Mouse (Mus musculus) G1E-ER4 (cell line): ENCODE data around the gene Tsr1. TPM values are rescaled to one million over a fixed set of nuclear protein-coding genes. Genes with fewer than 3 reads are reported as not detected.

ENCODE experiments used
- GATA1 ChIP-seq: IDR thresholded peaks from one replicate; pipeline ENCODE4 v1.8.0; 2012; ENCODE audit warnings: low read length, inconsistent platforms
- polyA plus RNA-seq: library from polyadenylated mRNA; stranded (reverse); fragments of >175 nt; gene quantifications from 2 replicates; pipeline ENCODE4 v1.2.3, GENCODE M21; 2012

The Tsr1 gene
- polyA plus RNA-seq: 36.3 and 39.4 TPM in 2 replicates

DNA sequence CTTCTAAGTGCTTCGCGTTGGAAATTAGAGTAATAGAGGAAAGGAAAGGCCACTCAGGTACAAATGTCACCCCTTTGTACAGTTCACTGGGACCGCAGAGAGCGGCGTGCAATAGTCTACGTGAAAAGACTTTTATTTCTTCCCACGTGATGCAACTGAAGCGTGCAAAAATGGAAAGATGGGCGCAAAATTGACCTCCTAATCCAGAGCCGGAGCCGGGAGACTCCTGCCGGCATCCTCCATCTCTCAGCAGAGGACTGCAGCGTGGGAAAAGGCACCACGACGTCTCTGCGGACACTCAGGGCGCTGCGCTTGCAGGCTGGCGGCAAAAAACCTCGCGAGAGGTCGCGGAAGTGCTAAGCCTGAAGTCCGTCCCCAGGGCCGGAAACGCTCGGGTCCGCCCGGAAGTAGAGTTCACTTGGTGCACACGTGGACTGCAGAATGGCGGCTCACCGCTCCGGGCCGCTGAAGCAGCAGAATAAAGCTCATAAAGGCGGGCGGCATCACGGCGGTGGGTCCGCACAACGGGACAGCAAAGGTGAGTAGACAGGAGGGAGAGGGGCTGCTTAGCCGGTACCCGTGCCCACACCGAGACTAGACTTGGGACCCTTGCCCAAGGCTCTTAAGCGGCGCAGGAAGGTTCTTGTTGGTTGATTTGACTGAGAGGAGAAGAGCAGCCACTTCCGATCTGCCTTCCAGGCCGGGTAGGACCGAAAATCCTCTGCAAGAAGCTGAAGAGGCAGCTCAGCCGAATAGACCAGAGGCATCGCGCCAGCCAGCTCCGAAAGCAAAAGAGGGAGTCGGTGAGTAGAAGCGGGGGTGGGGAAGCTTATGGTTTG lies at the start of gene Tsr1:
Tsr1 (plus strand) TSS at position 394 of the 839 bp plus-strand sequence.
- no peak for TF ChIP-seq GATA1

DNA sequence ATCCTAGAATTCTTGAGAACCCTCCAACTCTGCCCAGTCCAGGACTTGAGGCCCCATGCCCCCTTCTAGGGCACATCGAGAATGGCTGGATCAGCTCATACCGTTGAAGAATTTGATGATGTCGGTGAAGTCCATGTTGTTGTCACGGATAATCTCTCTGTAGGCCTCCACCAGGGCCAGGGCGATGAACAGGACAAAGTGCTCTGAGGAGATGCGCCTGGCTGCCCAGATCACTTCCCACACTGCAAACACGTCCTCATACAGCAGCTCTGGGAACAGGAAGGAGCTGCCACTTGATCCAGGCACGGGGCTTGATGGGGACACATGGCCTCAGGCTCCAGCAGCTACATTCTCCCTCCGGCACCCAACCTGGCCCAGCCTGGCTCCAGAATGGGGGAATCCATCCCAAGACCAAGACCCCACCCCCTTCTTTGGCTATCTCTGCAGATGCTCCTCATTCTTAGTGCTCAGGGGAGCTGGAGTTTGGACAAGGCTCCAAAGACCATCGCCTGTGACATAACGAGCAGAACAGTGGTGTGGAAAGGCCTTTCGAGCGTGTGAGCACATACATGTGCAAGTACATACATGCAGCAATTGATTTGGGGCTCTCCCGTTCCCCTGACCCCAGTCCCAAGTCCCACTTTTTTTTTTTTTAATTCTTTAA lies 46.7 kb upstream of the Tsr1 start:
- no peak for TF ChIP-seq GATA1

- TF ChIP-seq GATA1: no peak
These were observed 40.1 kb upstream of the Tsr1 start for GRCm38 (mm10) chr11:74857756-74858155.

DNA sequence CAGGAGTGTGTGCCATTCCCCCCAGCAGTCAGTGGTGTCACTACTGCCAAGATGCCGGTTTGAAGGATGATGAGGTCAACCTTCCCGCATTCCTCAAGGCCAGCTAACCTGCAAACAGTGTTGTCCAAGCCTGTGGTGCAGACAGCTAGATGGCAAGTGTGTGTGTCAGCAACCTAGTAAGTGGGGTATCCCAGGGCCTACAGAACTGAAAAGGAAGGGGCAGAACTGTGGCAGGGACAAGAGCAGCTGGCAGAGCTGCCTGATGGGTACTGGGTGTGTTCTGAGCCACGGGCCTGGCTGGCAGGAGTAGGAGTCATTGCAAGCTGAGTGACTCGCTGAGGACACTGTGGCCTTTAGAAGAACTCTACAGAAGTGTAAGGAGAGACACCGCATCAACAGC lies 35.7 kb upstream of the Tsr1 start:
- TF ChIP-seq GATA1: no peak

- TF ChIP-seq GATA1: no peak
These were observed 34.4 kb upstream of the Tsr1 start for GRCm38 (mm10) chr11:74863471-74863870.

DNA sequence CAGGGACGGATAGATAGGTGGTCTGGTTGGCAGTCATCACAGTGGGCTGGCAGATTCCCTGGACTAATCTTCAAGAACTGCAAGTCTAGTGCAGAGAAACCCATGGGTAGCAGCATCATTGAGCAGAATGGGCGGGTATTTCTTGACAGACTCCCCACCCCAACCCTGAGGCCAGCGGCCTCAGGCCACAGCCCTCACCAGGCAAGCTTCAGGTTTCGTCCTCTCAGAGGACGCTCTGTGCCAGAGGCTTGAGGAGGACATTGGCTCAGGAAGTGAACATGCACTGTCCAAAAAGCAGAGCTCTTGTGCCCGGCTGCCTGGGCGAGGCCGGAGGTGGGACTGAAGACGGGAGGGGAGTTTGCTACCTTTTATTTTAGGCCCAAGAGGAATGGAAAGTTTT lies 33.5 kb upstream of the Tsr1 start:
- TF ChIP-seq GATA1: no peak

GRCm38 (mm10) chr11:74865252-74865651 lies 32.6 kb upstream of the Tsr1 start:
- no peak for TF ChIP-seq GATA1

GRCm38 (mm10) chr11:74866640-74867039 lies 31.2 kb upstream of the Tsr1 start:
- TF ChIP-seq GATA1: no peak

- no peak for TF ChIP-seq GATA1
These were observed 30.7 kb upstream of the Tsr1 start for GRCm38 (mm10) chr11:74867181-74867580.

DNA sequence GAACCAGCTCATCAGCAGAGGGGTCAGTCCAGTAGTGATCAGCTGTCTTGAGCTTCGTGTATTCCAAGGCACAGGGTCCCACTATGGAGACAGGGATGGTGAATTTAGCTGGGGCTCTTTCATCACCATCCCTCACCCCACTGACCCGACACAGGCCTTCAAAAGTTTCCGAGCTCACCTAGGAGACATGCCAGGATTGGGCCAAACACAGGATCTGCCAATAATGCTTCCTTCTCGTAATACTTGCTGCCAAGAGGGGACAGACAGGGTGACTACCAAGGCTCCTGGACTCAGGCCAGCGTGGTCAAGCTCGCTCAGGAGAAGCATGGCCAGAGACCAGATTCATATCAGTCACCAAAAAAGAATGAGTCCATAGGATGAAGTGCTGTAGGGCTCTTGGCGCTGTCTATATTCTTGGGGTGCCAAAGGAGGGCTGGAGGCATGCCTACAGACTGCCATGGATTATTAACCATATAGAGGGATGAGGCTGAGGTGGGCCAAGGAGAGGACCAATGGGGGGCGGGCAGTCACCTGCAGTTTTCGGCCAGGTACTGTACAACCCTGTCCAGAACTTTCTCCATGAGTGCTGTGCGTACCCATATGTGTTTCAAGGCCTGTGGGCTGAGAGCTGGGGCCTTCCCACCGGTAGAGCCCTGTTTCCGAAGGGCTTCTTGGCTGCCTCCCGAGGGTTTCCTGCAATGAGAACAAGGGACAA lies 29.7 kb upstream of the Tsr1 start:
- TF ChIP-seq GATA1: no peak

DNA sequence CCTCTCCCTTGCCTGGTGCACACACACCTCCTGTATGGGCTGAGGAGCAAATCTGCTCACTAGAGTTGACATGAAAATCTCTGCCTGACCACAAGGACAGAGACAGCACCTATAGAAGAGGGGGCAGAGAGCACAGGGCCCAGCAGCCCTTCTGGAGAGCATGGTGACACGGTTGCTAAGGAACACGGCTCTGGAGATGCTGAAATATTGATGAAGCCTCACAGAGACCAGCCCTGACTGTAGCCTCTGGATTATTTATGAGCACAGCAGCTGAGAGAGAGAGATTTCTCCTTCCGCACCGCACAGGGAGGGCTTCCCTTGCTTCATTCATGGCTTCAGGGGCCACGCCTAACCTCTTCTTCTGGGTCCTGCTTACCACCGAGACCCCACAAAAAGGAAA lies 28.3 kb upstream of the Tsr1 start:
- no peak for TF ChIP-seq GATA1

- no peak for TF ChIP-seq GATA1
These were observed 27.3 kb upstream of the Tsr1 start for GRCm38 (mm10) chr11:74870544-74870943.

DNA sequence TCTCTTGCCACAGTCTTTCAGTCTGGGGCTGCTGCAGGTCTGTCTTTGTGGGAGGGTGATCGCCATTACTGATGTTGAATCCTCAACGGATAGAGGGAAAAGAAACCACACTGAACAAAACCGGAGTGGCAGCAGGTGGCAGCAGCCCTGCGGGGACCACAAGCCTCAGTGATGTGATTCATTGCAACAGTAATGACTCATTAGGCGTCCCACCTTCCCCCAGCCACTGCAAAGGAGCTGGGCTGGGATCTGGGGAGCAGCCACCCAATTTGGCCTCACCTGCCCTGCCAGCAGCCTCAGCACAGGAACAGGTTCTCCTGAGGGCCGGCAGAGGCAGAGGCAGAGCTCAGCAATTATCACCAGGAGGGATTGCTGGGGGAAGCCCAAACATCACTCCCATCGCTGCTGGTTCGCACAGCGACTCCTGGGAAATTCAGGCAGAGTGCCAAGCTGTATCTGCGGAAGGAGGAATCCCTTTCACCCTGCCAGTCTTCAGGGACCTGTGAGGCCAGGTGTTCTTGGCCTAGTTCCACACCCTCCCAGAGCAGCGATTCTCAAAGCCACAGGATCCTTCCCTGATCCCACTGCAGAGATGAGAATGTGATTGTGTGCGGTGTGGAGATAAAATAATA lies 26.8 kb upstream of the Tsr1 start:
- no peak for TF ChIP-seq GATA1

- no peak for TF ChIP-seq GATA1
These were observed 23.2 kb upstream of the Tsr1 start for GRCm38 (mm10) chr11:74874630-74875029.

GRCm38 (mm10) chr11:74876801-74877200 lies 21.1 kb upstream of the Tsr1 start:
- no peak for TF ChIP-seq GATA1

DNA sequence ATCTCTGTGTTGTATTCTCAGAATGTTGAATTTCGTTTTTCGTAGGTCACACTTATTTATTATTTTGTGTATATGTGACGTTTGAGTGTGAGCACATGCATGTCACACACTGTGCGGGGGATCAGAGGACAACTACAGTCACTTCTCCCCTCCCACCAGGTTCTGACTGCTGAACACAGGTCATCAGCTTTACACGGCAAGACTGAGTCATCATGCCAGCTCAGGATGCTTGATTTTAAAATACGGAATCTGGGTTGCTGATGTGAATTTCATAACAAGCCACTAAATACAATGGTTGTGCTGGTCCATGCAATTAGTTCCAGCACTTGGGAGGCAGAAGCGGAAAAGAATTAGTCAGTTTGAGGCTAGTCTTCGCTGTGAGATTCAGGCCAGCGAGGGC lies 16.9 kb upstream of the Tsr1 start:
- TF ChIP-seq GATA1: no peak
